Mouse (Mus musculus): ENCODE results near the gene Dcun1d1. TPM values are rescaled to one million over a fixed set of nuclear protein-coding genes. Genes with fewer than 3 reads are reported as not detected.

Dcun1d1 gene
- polyA plus RNA-seq (2014; fragmentation: Nextera tagmentation; extraction: Ambion mirVana) = 97.7 and 102 TPM in 2 replicates

- DNase-seq (no peak), ATAC-seq (ENCODE audit: insufficient read depth) (no peak)
- TF ChIP-seq CTCF (IDR thresholded peaks at IDR 0.05; ENCODE audit: low read depth) = no peak
- Histone ChIP-seq H3K4me2 (no peak within 1 kb of the TSS), H3K9me3 (ENCODE audit: low read depth, low read length) (no peaks in the 10 kb centered on the region), H3K4me1 (ENCODE audit: insufficient read depth) (no peaks in the 10 kb centered on the region), H3K27me3 (ENCODE audit: insufficient read depth, low read length) (no peaks in the 10 kb centered on the region), H3K36me3 (ENCODE audit: insufficient read depth) (0 out of 2 replicates have a peak, but pooled peaks cover 2% of the 10 kb centered on the region), H3K27ac (ENCODE audit: low read depth) (no peak within 1 kb of the TSS), H3K4me3 (ENCODE audit: low read depth, low read length) (no peak within 1 kb of the TSS), H3K9ac (no peak within 1 kb of the TSS)
- WGBS = 93% methylated on average over 6 of the region's 6 CpGs
Measured at GRCm38 (mm10) chr3:35937345-35937744, at the start of gene Dcun1d1. Gene Dcun1d1, minus strand, starts transcription at chr3:35937445.

- Histone ChIP-seq H3K36me3 (ENCODE audit: insufficient read depth) (peaks cover 64% of the 10 kb centered on the region), H3K4me1 (ENCODE audit: insufficient read depth) (no peaks in the 10 kb centered on the region), H3K9me3 (ENCODE audit: low read depth, low read length) (no peaks in the 10 kb centered on the region), H3K27ac (ENCODE audit: low read depth) (no peak overlapping the region), H3K4me2 (no peak overlapping the region), H3K27me3 (ENCODE audit: insufficient read depth, low read length) (no peaks in the 10 kb centered on the region), H3K9ac (no peak overlapping the region), H3K4me3 (ENCODE audit: low read depth, low read length) (no peak overlapping the region)
- WGBS = 90% methylated on average over 6 of the region's 6 CpGs
- ATAC-seq (ENCODE audit: insufficient read depth) = no peak
- DNase-seq = no peak
- TF ChIP-seq CTCF (IDR thresholded peaks at IDR 0.05; ENCODE audit: low read depth) = no peak
Measured at GRCm38 (mm10) chr3:35986266-35986665, 49.0 kb upstream of the Dcun1d1 start.

- H3K27me3 ChIP-seq (ENCODE audit: insufficient read depth, low read length) = no peaks in the 10 kb centered on the region
- H3K9me3 ChIP-seq (ENCODE audit: low read depth, low read length) = no peaks in the 10 kb centered on the region
- 68% methylated on average over 7 of the region's 7 CpGs for WGBS
- no peak for ATAC-seq (ENCODE audit: insufficient read depth)
- TF ChIP-seq CTCF (IDR thresholded peaks at IDR 0.05; ENCODE audit: low read depth) = peak; percentile 65
- H3K4me2 ChIP-seq = no peak overlapping the region
- peak; percentile 57 for DNase-seq
- no peak overlapping the region for H3K9ac ChIP-seq
- no peaks in the 10 kb centered on the region for H3K4me1 ChIP-seq (ENCODE audit: insufficient read depth)
- H3K4me3 ChIP-seq (ENCODE audit: low read depth, low read length) = no peak overlapping the region
- no peak overlapping the region for H3K27ac ChIP-seq (ENCODE audit: low read depth)
- H3K36me3 ChIP-seq (ENCODE audit: insufficient read depth) = peaks cover 57% of the 10 kb centered on the region
Measured at GRCm38 (mm10) chr3:35973551-35973950, 36.3 kb upstream of the Dcun1d1 start.

- peak; percentile 70 for TF ChIP-seq CTCF (IDR thresholded peaks at IDR 0.05; ENCODE audit: low read depth)
- ATAC-seq (ENCODE audit: insufficient read depth) (peak; percentile 63; the same call in 1 of the 2 replicates), DNase-seq (peak; percentile 69)
- H3K4me2 ChIP-seq = no peak overlapping the region
- H3K4me3 ChIP-seq (ENCODE audit: low read depth, low read length) = no peak overlapping the region
- no peak overlapping the region for H3K9ac ChIP-seq
- no peak overlapping the region for H3K27ac ChIP-seq (ENCODE audit: low read depth)
- peaks cover 55% of the 10 kb centered on the region for H3K36me3 ChIP-seq (ENCODE audit: insufficient read depth)
- H3K4me1 ChIP-seq (ENCODE audit: insufficient read depth) = no peaks in the 10 kb centered on the region
- H3K9me3 ChIP-seq (ENCODE audit: low read depth, low read length) = no peaks in the 10 kb centered on the region
- WGBS = 73% methylated on average over 4 of the region's 4 CpGs
- H3K27me3 ChIP-seq (ENCODE audit: insufficient read depth, low read length) = no peaks in the 10 kb centered on the region
Measured at GRCm38 (mm10) chr3:35972985-35973384, 35.7 kb upstream of the Dcun1d1 start.

- no peak overlapping the region for H3K27ac ChIP-seq (ENCODE audit: low read depth)
- H3K36me3 ChIP-seq (ENCODE audit: insufficient read depth) = peaks cover 38% of the 10 kb centered on the region
- ATAC-seq (ENCODE audit: insufficient read depth) (no peak), DNase-seq (no peak)
- H3K4me3 ChIP-seq (ENCODE audit: low read depth, low read length) = no peak overlapping the region
- no peaks in the 10 kb centered on the region for H3K27me3 ChIP-seq (ENCODE audit: insufficient read depth, low read length)
- WGBS = 90% methylated on average over 12 of the region's 12 CpGs
- TF ChIP-seq CTCF (IDR thresholded peaks at IDR 0.05; ENCODE audit: low read depth) = no peak
- H3K4me1 ChIP-seq (ENCODE audit: insufficient read depth) = no peaks in the 10 kb centered on the region
- no peak overlapping the region for H3K9ac ChIP-seq
- no peaks in the 10 kb centered on the region for H3K9me3 ChIP-seq (ENCODE audit: low read depth, low read length)
- H3K4me2 ChIP-seq = no peak overlapping the region
Measured at GRCm38 (mm10) chr3:35971149-35971548, 33.9 kb upstream of the Dcun1d1 start.

GRCm38 (mm10) chr3:35970441-35970840, 33.2 kb upstream of the Dcun1d1 start:
- H3K36me3 ChIP-seq (ENCODE audit: insufficient read depth) = peaks cover 32% of the 10 kb centered on the region
- no peak overlapping the region for H3K9ac ChIP-seq
- DNase-seq = no peak
- no peak for TF ChIP-seq CTCF (IDR thresholded peaks at IDR 0.05; ENCODE audit: low read depth)
- H3K4me3 ChIP-seq (ENCODE audit: low read depth, low read length) = no peak overlapping the region
- no peaks in the 10 kb centered on the region for H3K27me3 ChIP-seq (ENCODE audit: insufficient read depth, low read length)
- H3K9me3 ChIP-seq (ENCODE audit: low read depth, low read length) = no peaks in the 10 kb centered on the region
- ATAC-seq (ENCODE audit: insufficient read depth) = no peak
- no peak overlapping the region for H3K4me2 ChIP-seq
- 89% methylated on average over 4 of the region's 4 CpGs for WGBS
- no peak overlapping the region for H3K27ac ChIP-seq (ENCODE audit: low read depth)
- no peaks in the 10 kb centered on the region for H3K4me1 ChIP-seq (ENCODE audit: insufficient read depth)

GRCm38 (mm10) chr3:35967366-35967921, 30.2 kb upstream of the Dcun1d1 start:
- no peaks in the 10 kb centered on the region for H3K4me1 ChIP-seq (ENCODE audit: insufficient read depth)
- no peak overlapping the region for H3K4me2 ChIP-seq
- H3K27me3 ChIP-seq (ENCODE audit: insufficient read depth, low read length) = no peaks in the 10 kb centered on the region
- ATAC-seq (ENCODE audit: insufficient read depth) (no peak), DNase-seq (no peak)
- no peak overlapping the region for H3K9ac ChIP-seq
- no peaks in the 10 kb centered on the region for H3K9me3 ChIP-seq (ENCODE audit: low read depth, low read length)
- WGBS = 89% methylated on average over 8 of the region's 8 CpGs
- no peak overlapping the region for H3K27ac ChIP-seq (ENCODE audit: low read depth)
- no peak for TF ChIP-seq CTCF (IDR thresholded peaks at IDR 0.05; ENCODE audit: low read depth)
- H3K4me3 ChIP-seq (ENCODE audit: low read depth, low read length) = no peak overlapping the region
- H3K36me3 ChIP-seq (ENCODE audit: insufficient read depth) = peaks cover 29% of the 10 kb centered on the region

All from lung, embryonic 14.5 days (tissue).